Comparison of ENCODE assay signal across 8 mouse cellular contexts in genomic region chr16:11066029-11066832, GRCm38 (mm10). TPM values are rescaled to one million over a fixed set of nuclear protein-coding genes. Genes with fewer than 3 reads are reported as not detected.
DNase-seq lines count a peak whose midpoint lies in the region; ATAC-seq and TF ChIP-seq lines count a peak whose summit lies in the region.

Gene Litaf (minus strand): TSS chr16:11066157.

- WGBS in forebrain, embryonic 13.5 days, result under 1% methylated on average over 74 of the region's 78 CpGs
- WGBS in large intestine, adult 2 months, result under 1% methylated on average over 78 of the region's 78 CpGs
- 2% methylated on average over 70 of the region's 78 CpGs for WGBS in liver, postnatal 0 days (ENCODE audit: insufficient replicate concordance)
- under 1% methylated on average over 76 of the region's 78 CpGs for WGBS in neural tube, embryonic 14.5 days

- H3K27ac ChIP-seq in ES-Bruce4 (ENCODE audit: insufficient read depth, low read length), result no peak within 1 kb of the TSS
- peak within 1 kb of the TSS; percentile 98 for H3K27ac ChIP-seq in forebrain, embryonic 13.5 days
- peak within 1 kb of the TSS; percentile 80 for H3K27ac ChIP-seq in liver, postnatal 0 days (ENCODE audit: low read depth)
- peak within 1 kb of the TSS; percentile 99 for H3K27ac ChIP-seq in neural tube, embryonic 14.5 days (ENCODE audit: low read depth, low read length)

- H3K9ac ChIP-seq in ES-Bruce4 (ENCODE audit: low read depth, poor library complexity, severe bottlenecking), result peak within 1 kb of the TSS; percentile 87
- H3K9ac ChIP-seq in forebrain, embryonic 13.5 days, result peak within 1 kb of the TSS; percentile 98
- H3K9ac ChIP-seq in liver, postnatal 0 days (replicated peaks), result peak within 1 kb of the TSS; percentile 71
- H3K9ac ChIP-seq in neural tube, embryonic 14.5 days (replicated peaks; ENCODE audit: low read depth, low read length), result peak within 1 kb of the TSS; percentile 96

- 0 out of 2 replicates have a peak, but pooled peaks have one; percentile 10 for TF ChIP-seq EP300 in ES-Bruce4 (IDR thresholded peaks at IDR 0.05; ENCODE audit: insufficient read depth, low read depth, low read length)
- TF ChIP-seq EP300 in liver, postnatal 0 days (IDR thresholded peaks at IDR 0.05; ENCODE audit: low read depth), result no peak

- peak within 1 kb of the TSS; percentile 92 for H3K4me2 ChIP-seq in forebrain, embryonic 13.5 days
- peak within 1 kb of the TSS; percentile 93 for H3K4me2 ChIP-seq in liver, postnatal 0 days (ENCODE audit: low read depth, low read length)
- peak within 1 kb of the TSS; percentile 64 for H3K4me2 ChIP-seq in neural tube, embryonic 14.5 days (ENCODE audit: low read depth, low read length)

- intact Hi-C loops in heart, postnatal 10 days (cut with DNase I), result loop anchor here (2.0 kb wide), 1 partner anchor 29 kb away; no protein-coding TSS in a partner anchor

- no peaks in the 10 kb centered on the region for H3K36me3 ChIP-seq in ES-Bruce4 (ENCODE audit: control insufficient read depth, insufficient read depth, low read length, poor library complexity, severe bottlenecking)
- H3K36me3 ChIP-seq in forebrain, embryonic 13.5 days (ENCODE audit: poor library complexity, severe bottlenecking), result peaks cover 9% of the 10 kb centered on the region; the same call in 1 of the 2 replicates
- H3K36me3 ChIP-seq in liver, postnatal 0 days (replicated peaks; ENCODE audit: insufficient read depth, low read length), result no peaks in the 10 kb centered on the region
- H3K36me3 ChIP-seq in neural tube, embryonic 14.5 days (ENCODE audit: control insufficient read depth, insufficient read depth, low read length), result no peaks in the 10 kb centered on the region

- no peak for TF ChIP-seq CTCF in ES-Bruce4 (IDR thresholded peaks at IDR 0.05; ENCODE audit: low read depth, low read length)
- TF ChIP-seq CTCF in liver, postnatal 0 days (IDR thresholded peaks at IDR 0.05; ENCODE audit: low read depth), result peak; percentile 41

- ATAC-seq in cerebellum, adult (ENCODE audit: insufficient number of reproducible peaks, low FRiP score, low TSS enrichment), result peak; percentile 90
- peak; percentile 98 for ATAC-seq in forebrain, embryonic 13.5 days
- peak; percentile 94 for ATAC-seq in liver, postnatal 0 days
- ATAC-seq in neural tube, embryonic 14.5 days (ENCODE audit: low read depth), result peak; percentile 97

- no peaks in the 10 kb centered on the region for H3K4me1 ChIP-seq in ES-Bruce4 (ENCODE audit: control insufficient read depth, insufficient read depth, low read length)
- H3K4me1 ChIP-seq in forebrain, embryonic 13.5 days, result peaks cover 66% of the 10 kb centered on the region
- H3K4me1 ChIP-seq in liver, postnatal 0 days (ENCODE audit: insufficient read depth), result peaks cover 33% of the 10 kb centered on the region
- peaks cover 46% of the 10 kb centered on the region for H3K4me1 ChIP-seq in neural tube, embryonic 14.5 days (ENCODE audit: control insufficient read depth, insufficient read depth, low read length)

- TF ChIP-seq POLR2A in ES-Bruce4 (IDR thresholded peaks at IDR 0.05; ENCODE audit: insufficient read depth, low read length), result no peak

- peak; percentile 98 to 99 for DNase-seq in heart, postnatal 10 days
- peak; percentile 74 for DNase-seq in large intestine, adult 2 months (ENCODE audit: low read depth, low spot score)
- peak; percentile 96 for DNase-seq in liver, postnatal 0 days
- peak; percentile 98 for DNase-seq in testis, postnatal 10 days (ENCODE audit: low spot score)

- H3K4me3 ChIP-seq in ES-Bruce4 (ENCODE audit: low read depth, low read length), result peak within 1 kb of the TSS; percentile 87
- peak within 1 kb of the TSS; percentile 80 for H3K4me3 ChIP-seq in forebrain, embryonic 13.5 days
- H3K4me3 ChIP-seq in liver, postnatal 0 days (ENCODE audit: low read depth, low read length), result peak within 1 kb of the TSS; percentile 68
- peak within 1 kb of the TSS; percentile 88 for H3K4me3 ChIP-seq in neural tube, embryonic 14.5 days (ENCODE audit: low read depth, low read length)

- H3K27me3 ChIP-seq in ES-Bruce4 (ENCODE audit: control insufficient read depth, insufficient read depth, low read length, poor library complexity, severe bottlenecking), result no peaks in the 10 kb centered on the region
- H3K27me3 ChIP-seq in forebrain, embryonic 13.5 days, result no peaks in the 10 kb centered on the region
- peaks cover 24% of the 10 kb centered on the region for H3K27me3 ChIP-seq in liver, postnatal 0 days (ENCODE audit: insufficient read depth, low read length)
- no peaks in the 10 kb centered on the region for H3K27me3 ChIP-seq in neural tube, embryonic 14.5 days (ENCODE audit: control insufficient read depth, insufficient read depth, low read length)

- H3K9me3 ChIP-seq in ES-Bruce4 (replicated peaks; ENCODE audit: control insufficient read depth, insufficient read depth, low read length, poor library complexity, severe bottlenecking), result no peaks in the 10 kb centered on the region
- no peaks in the 10 kb centered on the region for H3K9me3 ChIP-seq in forebrain, embryonic 13.5 days (replicated peaks)
- H3K9me3 ChIP-seq in liver, postnatal 0 days (ENCODE audit: low read length), result no peaks in the 10 kb centered on the region
- no peaks in the 10 kb centered on the region for H3K9me3 ChIP-seq in neural tube, embryonic 14.5 days (ENCODE audit: control insufficient read depth, low read length)

RNA-seq across cellular contexts. Expression of gene Litaf, which starts in this region (rescaled TPM):
- 102 and 112 TPM in 2 replicates for polyA plus RNA-seq in ES-Bruce4 (2011; ENCODE audit: insufficient read depth, insufficient read length, low read depth, missing spikeins)
- polyA plus RNA-seq in forebrain, embryonic 13.5 days (2015; fragmentation: Nextera tagmentation; extraction: Ambion mirVana), result 59.2 and 59.3 TPM in 2 replicates
- 10 to 100 TPM; 39.9 to 42.8 TPM for total RNA-seq in heart, postnatal 10 days (2021)
- 200 and 251 TPM in 2 replicates for polyA plus RNA-seq in large intestine, adult 2 months (2012; rRNA removed)
- 77.3 and 79.2 TPM in 2 replicates for polyA plus RNA-seq in liver, postnatal 0 days (2015; fragmentation: Nextera tagmentation; extraction: Ambion mirVana)
- 20.4 and 26.7 TPM in 2 replicates for polyA plus RNA-seq in neural tube, embryonic 14.5 days (2014; fragmentation: Nextera tagmentation; extraction: Ambion mirVana)
